Mouse (Mus musculus): ENCODE results near the gene Ret.

DNA sequence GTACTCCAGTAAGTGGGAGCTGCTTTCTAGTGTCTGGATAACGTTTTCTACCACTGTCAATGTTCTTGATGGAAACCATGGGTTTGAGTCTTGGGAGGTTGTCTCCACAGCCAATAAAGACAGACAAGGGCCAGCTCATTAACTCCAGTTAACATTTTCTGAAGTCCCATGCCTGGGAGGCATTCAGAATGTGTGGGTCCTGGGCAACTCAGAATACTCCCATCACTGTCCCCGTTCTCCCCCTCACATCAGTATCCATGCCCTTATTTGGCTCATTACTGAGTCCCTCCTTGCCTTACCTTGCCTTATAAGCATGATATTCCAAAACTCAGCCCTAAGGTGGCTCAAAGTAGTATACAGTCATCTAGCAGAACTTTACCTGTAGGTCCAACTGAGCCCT, 25.0 kb upstream of the Ret start:
- TF ChIP-seq GATA1 (IDR thresholded peaks at IDR 0.05; ENCODE audit: low read length): no peak
- no peak for TF ChIP-seq TAL1 (IDR thresholded peaks at IDR 0.05; ENCODE audit: low read length)
